Mouse (Mus musculus) ES-E14 (cell line): ENCODE results near the gene Atp6v0b. TPM values are rescaled to one million over a fixed set of nuclear protein-coding genes. Genes with fewer than 3 reads are reported as not detected.

Experiments
- DNase-seq: peaks from one replicate; pipeline ENCODE4 v3.0.0-alpha.2; 2013; ENCODE audit warnings: low read depth, low spot score
- H3K27ac ChIP-seq: 2 replicates; pipeline ENCODE4 v1.5.1; 2012; ENCODE audit warnings: low read depth, mild to moderate bottlenecking, low read length, moderate library complexity, mixed read lengths; ENCODE audit not compliant: poor library complexity, insufficient read depth, severe bottlenecking
- H3K36me3 ChIP-seq: 2 replicates; pipeline ENCODE4 v1.6.1; 2012; ENCODE audit warnings: mild to moderate bottlenecking, low read length, moderate library complexity, mixed read lengths; ENCODE audit not compliant: control insufficient read depth, poor library complexity, insufficient read depth, severe bottlenecking
- H3K4me1 ChIP-seq, 2 experiments: fragments of 150-350 bp in 1 of 2; sonication (generic) in 1 of 2; 2 replicates each; pipeline ENCODE4 v1.6.1; 2012; ENCODE audit warnings: low read length in 2 of 2, mild to moderate bottlenecking in 1 of 2, mixed read lengths in 1 of 2; ENCODE audit not compliant: control insufficient read depth in 2 of 2, insufficient read depth in 2 of 2, poor library complexity in 1 of 2
- H3K4me3 ChIP-seq, 2 experiments: fragments of 150-350 bp in 1 of 2; sonication (generic) in 1 of 2; 2 replicates each; pipeline ENCODE4 v1.5.1; 2012; ENCODE audit warnings: low read length in 2 of 2, low read depth in 1 of 2, mild to moderate bottlenecking in 1 of 2, mixed read lengths in 1 of 2; ENCODE audit not compliant: insufficient read depth in 1 of 2, poor library complexity in 1 of 2, severe bottlenecking in 1 of 2
- H3K9ac ChIP-seq: 2 replicates; pipeline ENCODE4 v1.6.1; 2012; ENCODE audit warnings: low read depth, mild to moderate bottlenecking, low read length, mixed read lengths; ENCODE audit not compliant: poor library complexity, insufficient read depth, severe bottlenecking
- H3K9me3 ChIP-seq: fragments of 150-350 bp; sonication (generic); 2 replicates; pipeline ENCODE4 v1.6.1; 2012; ENCODE audit warnings: low read depth, mild to moderate bottlenecking, low read length; ENCODE audit not compliant: control insufficient read depth, insufficient read depth
- CHD2 ChIP-seq: IDR thresholded peaks from 2 replicates; pipeline ENCODE4 v1.6.1; 2014; ENCODE audit warnings: mild to moderate bottlenecking, low read depth, low read length, inconsistent platforms
- HCFC1 ChIP-seq: IDR thresholded peaks from 2 replicates; pipeline ENCODE4 v1.6.1; 2012; ENCODE audit warnings: low read length, inconsistent platforms, borderline replicate concordance; ENCODE audit not compliant: insufficient read depth
- MAFK ChIP-seq: IDR thresholded peaks from 2 replicates; pipeline ENCODE4 v1.6.1; 2014; ENCODE audit warnings: mild to moderate bottlenecking, low read depth, low read length, inconsistent platforms; ENCODE audit not compliant: insufficient read depth
- ZC3H11A ChIP-seq: IDR thresholded peaks from 2 replicates; pipeline ENCODE4 v1.6.1; 2012; ENCODE audit warnings: low read depth, mild to moderate bottlenecking, inconsistent platforms, low read length, borderline replicate concordance
- ZNF384 ChIP-seq: IDR thresholded peaks from 2 replicates; pipeline ENCODE4 v1.6.1; 2012; ENCODE audit warnings: low read depth, low read length, inconsistent platforms
- in situ Hi-C, 2 experiments: fragments of 600-800 bp; cut with MboI; formaldehyde crosslinking; loops; one replicate each; pipeline ENCODE4 v1.15.1; 2025; ENCODE audit warnings: low sequenced_read_pairs in 2 of 2, inconsistent platforms in 1 of 2; ENCODE audit not compliant: unreplicated experiment in 2 of 2
- total RNA-seq: library from RNA; depleted of rRNA; stranded (reverse); fragments of 300-350 nt; gene quantifications from 2 replicates; pipeline ENCODE4 v1.2.3, GENCODE M21; 2012

The Atp6v0b gene
- total RNA-seq, 1 experiment: 267 TPM

DNA sequence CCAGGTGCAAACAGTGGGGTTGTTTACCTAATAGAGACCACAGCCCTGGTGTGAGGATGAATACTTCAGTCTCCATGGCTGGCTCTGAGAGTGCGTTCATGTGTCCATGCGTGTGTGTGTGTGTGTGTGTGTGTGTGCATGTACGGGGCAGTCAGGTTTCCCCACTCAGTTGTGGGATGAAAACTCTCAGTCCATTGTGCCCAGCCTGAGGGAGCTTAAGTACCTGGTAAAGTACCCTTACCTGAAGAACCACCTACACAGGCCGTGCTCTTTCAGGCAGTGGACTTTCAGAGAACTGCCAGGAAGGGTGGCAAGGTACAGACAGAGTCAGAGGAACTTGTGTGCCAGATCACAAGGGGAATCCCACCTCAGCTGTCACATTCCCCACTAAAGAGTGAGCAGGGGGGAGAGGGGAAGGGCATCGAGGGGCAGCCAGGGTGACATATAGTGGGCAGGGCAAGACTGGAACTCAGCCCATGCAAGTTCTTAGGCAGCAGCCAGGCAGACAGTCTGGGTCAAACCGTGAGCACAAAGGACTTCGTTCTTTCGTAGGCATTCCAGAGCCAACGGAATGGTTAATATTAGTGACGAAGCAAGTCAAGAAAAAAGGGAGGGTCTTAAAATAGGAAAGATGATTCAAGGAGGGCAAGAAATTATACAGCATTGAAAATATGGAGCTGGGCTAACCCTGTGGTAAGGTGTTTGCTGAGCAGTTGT, 34.8 kb downstream of the Atp6v0b start:
- TF ChIP-seq CHD2 (no peak), ZC3H11A (no peak), HCFC1 (no peak), ZNF384 (no peak), MAFK (no peak)
- no peaks in the 10 kb centered on the region for H3K4me1 ChIP-seq
- H3K9ac ChIP-seq: no peak overlapping the region
- H3K9me3 ChIP-seq: no peaks in the 10 kb centered on the region
- no peak overlapping the region for H3K4me3 ChIP-seq
- in situ Hi-C loops: no loop called here
- no peak overlapping the region for H3K27ac ChIP-seq
- peaks cover 9% of the 10 kb centered on the region; the same call in 1 of the 2 replicates for H3K36me3 ChIP-seq
- DNase-seq: no peak

DNA sequence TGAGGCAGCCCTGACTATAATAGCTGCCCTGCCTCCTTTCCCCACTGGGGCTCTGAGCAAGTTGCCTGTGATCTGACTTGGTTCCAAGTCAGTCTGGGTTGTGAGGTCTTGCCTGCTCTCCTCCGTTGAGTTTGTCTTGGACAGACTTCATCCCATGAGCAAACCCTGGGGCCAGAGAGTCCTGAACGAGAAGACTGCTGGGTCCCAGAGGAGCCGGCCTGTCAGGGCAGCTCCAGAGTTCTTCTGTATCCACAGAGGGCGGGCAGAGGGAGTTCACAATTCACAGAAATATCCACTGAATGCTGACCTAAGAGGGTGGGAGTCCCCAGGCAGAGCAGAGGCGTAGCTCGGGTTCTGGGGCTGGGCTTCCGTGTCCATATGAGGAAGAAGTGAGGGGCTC, 36.3 kb downstream of the Atp6v0b start:
- DNase-seq: no peak
- no peak overlapping the region for H3K9ac ChIP-seq
- H3K9me3 ChIP-seq: no peaks in the 10 kb centered on the region
- H3K4me1 ChIP-seq: no peaks in the 10 kb centered on the region
- H3K27ac ChIP-seq: no peak overlapping the region
- peaks cover 3% of the 10 kb centered on the region; the same call in 1 of the 2 replicates for H3K36me3 ChIP-seq
- H3K4me3 ChIP-seq: no peak overlapping the region
- in situ Hi-C loops: no loop called here
- TF ChIP-seq ZC3H11A (no peak), CHD2 (no peak), ZNF384 (no peak), MAFK (no peak), HCFC1 (no peak)

DNA sequence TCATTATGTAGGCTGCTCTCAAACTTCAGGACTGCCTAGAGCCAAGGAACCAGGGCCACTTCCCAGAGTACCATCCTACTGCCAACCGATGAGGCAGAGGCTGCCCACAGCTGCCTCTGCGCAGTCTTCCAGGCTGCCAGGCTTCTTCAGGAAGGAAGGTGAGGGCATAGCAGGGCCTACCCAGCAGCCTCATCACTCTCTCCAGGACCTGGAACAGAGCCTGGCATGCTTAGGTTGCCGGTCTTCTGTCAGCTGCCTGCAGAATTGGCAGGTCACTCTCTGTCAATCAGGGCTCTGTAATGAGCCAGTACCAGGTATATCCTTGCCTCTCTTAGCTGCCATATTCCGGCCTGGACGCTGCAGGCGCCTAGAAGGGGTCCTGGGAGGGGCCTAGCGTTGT, 37.0 kb downstream of the Atp6v0b start:
- Histone ChIP-seq H3K36me3 (peaks cover 8% of the 10 kb centered on the region; the same call in 1 of the 2 replicates), H3K27ac (no peak overlapping the region), H3K4me1 (no peaks in the 10 kb centered on the region), H3K4me3 (no peak overlapping the region), H3K9me3 (no peaks in the 10 kb centered on the region), H3K9ac (no peak overlapping the region)
- TF ChIP-seq ZNF384 (no peak), CHD2 (no peak), MAFK (no peak), ZC3H11A (no peak), HCFC1 (no peak)
- in situ Hi-C loops: no loop called here
- DNase-seq: no peak

DNA sequence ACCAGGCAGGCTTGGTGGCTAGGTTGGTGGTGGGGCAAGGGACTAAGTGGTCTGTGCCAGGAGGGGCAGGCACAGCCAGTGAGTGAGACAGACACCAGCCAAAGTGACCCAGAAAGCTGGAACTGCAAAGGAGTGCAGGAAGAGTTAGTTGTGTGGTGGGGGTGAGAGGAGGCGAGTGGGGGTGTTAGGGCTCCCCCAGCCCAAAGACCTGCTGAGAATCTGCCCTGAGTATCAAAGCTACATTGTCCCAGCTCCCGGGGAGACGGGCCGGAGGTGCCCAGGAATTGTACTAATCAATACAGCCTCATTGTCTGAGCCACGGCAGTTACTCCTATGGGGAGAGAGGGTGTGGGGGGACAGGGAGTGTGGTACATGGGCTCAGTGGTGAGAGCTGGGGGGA, 37.6 kb downstream of the Atp6v0b start:
- H3K27ac ChIP-seq: no peak overlapping the region
- TF ChIP-seq HCFC1 (no peak), ZC3H11A (no peak), MAFK (no peak), ZNF384 (no peak), CHD2 (no peak)
- no peaks in the 10 kb centered on the region for H3K4me1 ChIP-seq
- H3K9ac ChIP-seq: no peak overlapping the region
- DNase-seq: no peak
- no peak overlapping the region for H3K4me3 ChIP-seq
- peaks cover 10% of the 10 kb centered on the region; the same call in 1 of the 2 replicates for H3K36me3 ChIP-seq
- no peaks in the 10 kb centered on the region for H3K9me3 ChIP-seq
- in situ Hi-C loops: loop anchor here in 1 of 2 experiments (25.0 kb wide), 1 partner anchor 238 kb away; no protein-coding TSS in a partner anchor

DNA sequence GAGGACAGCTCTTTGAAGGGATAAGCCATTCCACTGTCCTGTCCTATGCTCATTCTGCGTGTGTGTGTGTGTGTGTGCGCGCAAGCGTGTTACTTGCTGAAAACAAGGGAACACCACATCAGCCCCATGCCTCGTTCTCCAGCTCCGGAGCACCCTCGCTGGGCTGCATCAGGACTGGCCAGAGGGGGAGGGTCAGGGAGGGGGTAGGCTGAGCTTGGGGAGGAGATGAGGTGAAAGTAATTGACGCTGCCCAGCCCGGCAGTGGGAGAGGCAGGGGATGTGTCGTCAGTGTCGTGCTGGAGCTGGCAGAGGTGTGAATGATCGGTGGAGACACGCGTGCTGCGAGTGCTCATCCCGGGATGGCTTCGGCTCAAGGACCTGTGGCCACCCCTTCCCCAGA, 38.1 kb downstream of the Atp6v0b start:
- in situ Hi-C loops: loop anchor here in 1 of 2 experiments (25.0 kb wide), 1 partner anchor 238 kb away; no protein-coding TSS in a partner anchor
- Histone ChIP-seq H3K4me1 (no peaks in the 10 kb centered on the region), H3K9ac (no peak overlapping the region), H3K9me3 (no peaks in the 10 kb centered on the region), H3K36me3 (peaks cover 10% of the 10 kb centered on the region; the same call in 1 of the 2 replicates), H3K27ac (no peak overlapping the region), H3K4me3 (no peak overlapping the region)
- no peak for DNase-seq
- TF ChIP-seq MAFK (no peak), ZNF384 (no peak), ZC3H11A (no peak), CHD2 (no peak), HCFC1 (no peak)
